Mouse (Mus musculus) C2C12 (cell line): ENCODE data around the gene Wnt1.

Source experiments
- CEBPB ChIP-seq: IDR thresholded peaks from one replicate; pipeline ENCODE4 v1.6.1; 2011; ENCODE audit warnings: low read depth, mild to moderate bottlenecking, control low read depth, moderate library complexity
- CTCF ChIP-seq: IDR thresholded peaks from one replicate; pipeline ENCODE4 v1.5.1; 2011; ENCODE audit not compliant: control insufficient read depth, insufficient read depth, insufficient read length
- MAX ChIP-seq: IDR thresholded peaks from one replicate; pipeline ENCODE4 v1.6.1; 2011; ENCODE audit warnings: mild to moderate bottlenecking, control low read depth
- MYOD1 ChIP-seq: IDR thresholded peaks from one replicate; pipeline ENCODE4 v1.6.1; 2011; ENCODE audit warnings: low read depth; ENCODE audit not compliant: control insufficient read depth, insufficient read length
- MYOG ChIP-seq: IDR thresholded peaks from one replicate; pipeline ENCODE4 v1.6.1; 2011; ENCODE audit not compliant: control insufficient read depth, insufficient read length; ENCODE audit errors: extremely low read depth
- USF1 ChIP-seq: IDR thresholded peaks from one replicate; pipeline ENCODE4 v1.6.1; 2011; ENCODE audit warnings: low read depth, mild to moderate bottlenecking, control low read depth, moderate library complexity

DNA sequence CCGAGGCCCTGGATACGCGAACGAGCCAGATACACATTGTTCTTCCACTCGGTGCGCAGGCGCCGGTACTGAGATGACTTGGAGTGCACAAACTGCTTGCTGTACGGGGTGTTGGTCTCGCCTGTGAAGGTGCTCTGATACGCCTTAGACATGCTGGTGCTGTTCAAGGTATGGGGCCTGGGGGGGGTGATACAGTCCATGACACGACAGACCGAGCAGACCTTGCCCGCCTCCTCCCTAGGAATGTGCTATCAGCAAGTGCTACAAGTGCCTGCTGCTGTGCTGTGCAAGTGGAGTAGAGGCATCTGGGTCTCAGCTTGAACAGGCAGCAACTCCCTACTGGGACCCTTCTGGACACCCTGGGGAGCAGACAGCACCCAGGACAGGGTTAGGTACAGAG lies 45.6 kb downstream of the Wnt1 start:
- no peak for TF ChIP-seq CTCF
- no peak for TF ChIP-seq MAX
- TF ChIP-seq MYOG = no peak
- no peak for TF ChIP-seq MYOD1
- no peak for TF ChIP-seq CEBPB
- no peak for TF ChIP-seq USF1
